Mouse (Mus musculus) heart, postnatal 10 days (tissue): ENCODE results near the gene Dlg1. TPM values are rescaled to one million over a fixed set of nuclear protein-coding genes. Genes with fewer than 3 reads are reported as not detected.

Experiments
- DNase-seq, 2 experiments: peaks; one replicate each; pipeline ENCODE4 v3.0.0; 2021
- intact Hi-C: fragments of 180-260 bp; cut with DNase I; formaldehyde crosslinking; loops from one replicate; pipeline ENCODE4 v1.15.1; 2025
- total RNA-seq, 2 experiments: library from RNA; stranded (reverse); gene quantifications; 2 replicates each; pipeline ENCODE4 v1.2.3; 2021

Dlg1 gene
- total RNA-seq, 2 experiments from 2014 or later = 39.5 to 41.6 TPM

GRCm38 (mm10) chr16:31896971-31897774 lies 233.9 kb downstream of the Dlg1 start:
- peak; percentile 24 to 30 for DNase-seq
- intact Hi-C loops = no loop called here

GRCm38 (mm10) chr16:31898546-31899326 lies 235.5 kb downstream of the Dlg1 start:
- intact Hi-C loops = no loop called here
- DNase-seq = no peak

- DNase-seq = no peak
- intact Hi-C loops = no loop called here
These were observed 238.6 kb downstream of the Dlg1 start for GRCm38 (mm10) chr16:31901886-31902285.

GRCm38 (mm10) chr16:31903239-31903638 lies 240.0 kb downstream of the Dlg1 start:
- intact Hi-C loops = no loop called here
- DNase-seq = no peak

GRCm38 (mm10) chr16:31905331-31905730 lies 242.1 kb downstream of the Dlg1 start:
- intact Hi-C loops = no loop called here
- no peak for DNase-seq

GRCm38 (mm10) chr16:31905891-31906825 lies 242.9 kb downstream of the Dlg1 start:
- intact Hi-C loops = no loop called here
- DNase-seq = no peak

- DNase-seq = peak; percentile 53 to 61
- intact Hi-C loops = no loop called here
These were observed 243.7 kb downstream of the Dlg1 start for GRCm38 (mm10) chr16:31906896-31907295.

GRCm38 (mm10) chr16:31908959-31909358 lies 245.7 kb downstream of the Dlg1 start:
- intact Hi-C loops = no loop called here

GRCm38 (mm10) chr16:31910281-31910847 lies 247.1 kb downstream of the Dlg1 start:
- DNase-seq = no peak
- intact Hi-C loops = no loop called here

More at GRCm38 (mm10) chr16:31908959-31909358, 245.7 kb downstream of the Dlg1 start:
- no peak for DNase-seq

- intact Hi-C loops = loop anchor here (1.0 to 2.0 kb wide), 3 partner anchors 39 to 459 kb away; partner anchors contain the start of gene Meltf
- no peak for DNase-seq
These were observed 254.5 kb downstream of the Dlg1 start for GRCm38 (mm10) chr16:31917776-31918175.

GRCm38 (mm10) chr16:31918248-31918724 lies 255.0 kb downstream of the Dlg1 start:
- peak; percentile 80 to 85 for DNase-seq
- intact Hi-C loops = loop anchor here (1.0 to 2.0 kb wide), 3 partner anchors 40 to 459 kb away; partner anchors contain the start of gene Meltf

GRCm38 (mm10) chr16:31924368-31924767 lies 261.1 kb downstream of the Dlg1 start:
- no peak for DNase-seq
- intact Hi-C loops = no loop called here

Other genes starting within 250 kb of the Dlg1 start
- under 1 TPM; 0.77 TPM for gene Bdh1, start 241.2 kb upstream of the Dlg1 start, total RNA-seq
- under 1 TPM in 1 of 2 experiments, not detected in 1; 0.05 TPM for gene Meltf, start 215.4 kb downstream of the Dlg1 start, total RNA-seq